Comparison of ENCODE assay signal across 11 mouse cellular contexts in genomic region chr10:77634452-77635231, GRCm38 (mm10). TPM values are rescaled to one million over a fixed set of nuclear protein-coding genes. Genes with fewer than 3 reads are reported as not detected.
DNase-seq lines count a peak whose midpoint lies in the region; ATAC-seq lines count a peak whose summit lies in the region.
"Had no signal": no experiment of that assay in that cellular context is flagged by ENCODE, and none has a peak within 500 bp of the region (broad histone marks: within the 10 kb centered on the region; RNA-seq: fewer than 3 reads in every experiment).

No protein-coding gene starts in this region.

- ATAC-seq in embryonic facial prominence, embryonic 12.5 days (ENCODE audit: insufficient number of reproducible peaks, insufficient read depth, low FRiP score, low TSS enrichment): no peak
- ATAC-seq in midbrain, embryonic 13.5 days: no peak
- peak; percentile 78; the same call in 1 of the 2 replicates for ATAC-seq in hindbrain, embryonic 15.5 days (ENCODE audit: low FRiP score, low read depth)
- ATAC-seq in stomach, embryonic 15.5 days (ENCODE audit: insufficient read depth, low FRiP score, low read depth): no peak; the same call in 1 of the 2 replicates
- no peak for ATAC-seq in CD4-positive, CD25-positive, alpha-beta regulatory T cell, adult 4 months

- WGBS in embryonic facial prominence, embryonic 12.5 days: 75% methylated on average over 13 of the region's 13 CpGs
- 83% methylated on average over 13 of the region's 13 CpGs for WGBS in embryonic facial prominence, embryonic 10.5 days
- WGBS in midbrain, embryonic 13.5 days: 58% methylated on average over 13 of the region's 13 CpGs
- WGBS in midbrain, embryonic 10.5 days: 83% methylated on average over 13 of the region's 13 CpGs
- WGBS in hindbrain, embryonic 15.5 days: 44% methylated on average over 13 of the region's 13 CpGs
- WGBS in stomach, embryonic 15.5 days: 55% methylated on average over 13 of the region's 13 CpGs

- H3K9me3 ChIP-seq in embryonic facial prominence, embryonic 12.5 days: no peaks in the 10 kb centered on the region
- no peaks in the 10 kb centered on the region for H3K9me3 ChIP-seq in embryonic facial prominence, embryonic 10.5 days
- H3K9me3 ChIP-seq in midbrain, embryonic 13.5 days: no peaks in the 10 kb centered on the region
- H3K9me3 ChIP-seq in midbrain, embryonic 10.5 days (replicated peaks): no peaks in the 10 kb centered on the region
- no peaks in the 10 kb centered on the region for H3K9me3 ChIP-seq in hindbrain, embryonic 15.5 days
- H3K9me3 ChIP-seq in stomach, embryonic 15.5 days: no peaks in the 10 kb centered on the region

- H3K27ac ChIP-seq in embryonic facial prominence, embryonic 12.5 days: 0 out of 2 replicates have a peak overlapping the region, but pooled peaks have one; percentile 36
- no peak overlapping the region for H3K27ac ChIP-seq in embryonic facial prominence, embryonic 10.5 days (replicated peaks)
- H3K27ac ChIP-seq in midbrain, embryonic 13.5 days: no peak overlapping the region
- no peak overlapping the region for H3K27ac ChIP-seq in midbrain, embryonic 10.5 days (replicated peaks)
- no peak overlapping the region for H3K27ac ChIP-seq in hindbrain, embryonic 15.5 days (replicated peaks)
- peak overlapping the region; percentile 17; the same call in 1 of the 2 replicates for H3K27ac ChIP-seq in stomach, embryonic 15.5 days

- H3K9ac ChIP-seq in embryonic facial prominence, embryonic 12.5 days: no peak overlapping the region
- H3K9ac ChIP-seq in midbrain, embryonic 13.5 days (replicated peaks): peak overlapping the region; percentile 28; the same call in 1 of the 2 replicates
- no peak overlapping the region for H3K9ac ChIP-seq in hindbrain, embryonic 15.5 days
- H3K9ac ChIP-seq in stomach, embryonic 15.5 days: no peak overlapping the region

- no peaks in the 10 kb centered on the region for H3K4me1 ChIP-seq in embryonic facial prominence, embryonic 12.5 days
- no peaks in the 10 kb centered on the region for H3K4me1 ChIP-seq in embryonic facial prominence, embryonic 10.5 days
- H3K4me1 ChIP-seq in midbrain, embryonic 13.5 days (replicated peaks): peaks cover 23% of the 10 kb centered on the region
- H3K4me1 ChIP-seq in midbrain, embryonic 10.5 days: peaks cover 10% of the 10 kb centered on the region; the same call in 1 of the 2 replicates
- H3K4me1 ChIP-seq in hindbrain, embryonic 15.5 days (replicated peaks): peaks cover 15% of the 10 kb centered on the region
- peaks cover 14% of the 10 kb centered on the region; the same call in 1 of the 2 replicates for H3K4me1 ChIP-seq in stomach, embryonic 15.5 days

- DNase-seq in embryonic facial prominence, embryonic 10.5 days (ENCODE audit: low spot score): no peak
- no peak for DNase-seq in midbrain, embryonic 10.5 days (ENCODE audit: low spot score)
- DNase-seq in layer of hippocampus, postnatal 10 days (ENCODE audit: low spot score in 2 of 2): no peak

- no peak overlapping the region for H3K4me3 ChIP-seq in embryonic facial prominence, embryonic 12.5 days
- no peak overlapping the region for H3K4me3 ChIP-seq in embryonic facial prominence, embryonic 10.5 days
- no peak overlapping the region for H3K4me3 ChIP-seq in midbrain, embryonic 13.5 days (replicated peaks)
- H3K4me3 ChIP-seq in midbrain, embryonic 10.5 days: no peak overlapping the region
- H3K4me3 ChIP-seq in hindbrain, embryonic 15.5 days: no peak overlapping the region
- no peak overlapping the region for H3K4me3 ChIP-seq in stomach, embryonic 15.5 days (replicated peaks)

- peaks cover 36% of the 10 kb centered on the region for H3K36me3 ChIP-seq in embryonic facial prominence, embryonic 12.5 days
- peaks cover 87% of the 10 kb centered on the region for H3K36me3 ChIP-seq in embryonic facial prominence, embryonic 10.5 days (replicated peaks)
- H3K36me3 ChIP-seq in midbrain, embryonic 13.5 days: peaks cover 46% of the 10 kb centered on the region
- peaks cover 86% of the 10 kb centered on the region for H3K36me3 ChIP-seq in midbrain, embryonic 10.5 days
- peaks cover 18% of the 10 kb centered on the region for H3K36me3 ChIP-seq in hindbrain, embryonic 15.5 days
- H3K36me3 ChIP-seq in stomach, embryonic 15.5 days: peaks cover 27% of the 10 kb centered on the region

- no peaks in the 10 kb centered on the region for H3K27me3 ChIP-seq in embryonic facial prominence, embryonic 12.5 days
- no peaks in the 10 kb centered on the region for H3K27me3 ChIP-seq in embryonic facial prominence, embryonic 10.5 days (replicated peaks; ENCODE audit: low read depth, poor library complexity, severe bottlenecking)
- H3K27me3 ChIP-seq in midbrain, embryonic 13.5 days: no peaks in the 10 kb centered on the region
- no peaks in the 10 kb centered on the region for H3K27me3 ChIP-seq in midbrain, embryonic 10.5 days (ENCODE audit: low read depth, poor library complexity, severe bottlenecking)
- no peaks in the 10 kb centered on the region for H3K27me3 ChIP-seq in hindbrain, embryonic 15.5 days
- no peaks in the 10 kb centered on the region for H3K27me3 ChIP-seq in stomach, embryonic 15.5 days (replicated peaks)

- H3K4me2 ChIP-seq in embryonic facial prominence, embryonic 12.5 days (replicated peaks): no peak overlapping the region
- H3K4me2 ChIP-seq in midbrain, embryonic 13.5 days (replicated peaks): no peak overlapping the region
- no peak overlapping the region for H3K4me2 ChIP-seq in hindbrain, embryonic 15.5 days
- H3K4me2 ChIP-seq in stomach, embryonic 15.5 days: no peak overlapping the region

RNA-seq across cellular contexts. Expression of gene Ube2g2, which starts 12.6 kb away (rescaled TPM):
- polyA plus RNA-seq in embryonic facial prominence, embryonic 12.5 days (2016; fragmentation: Nextera tagmentation; extraction: Ambion mirVana): 76.7 and 81.7 TPM in 2 replicates
- polyA plus RNA-seq in embryonic facial prominence, embryonic 10.5 days (2016; fragmentation: Nextera tagmentation; extraction: Ambion mirVana): 98.9 and 101 TPM in 2 replicates
- polyA plus RNA-seq in midbrain, embryonic 13.5 days (2015; fragmentation: Nextera tagmentation; extraction: Ambion mirVana): 89.8 and 95.5 TPM in 2 replicates
- polyA plus RNA-seq in midbrain, embryonic 10.5 days (2016; fragmentation: Nextera tagmentation; extraction: Ambion mirVana): 104 and 107 TPM in 2 replicates
- 83.8 and 90.0 TPM in 2 replicates for polyA plus RNA-seq in hindbrain, embryonic 15.5 days (2015; fragmentation: Nextera tagmentation; extraction: Ambion mirVana)
- polyA plus RNA-seq in stomach, embryonic 15.5 days (2015; fragmentation: Nextera tagmentation; extraction: Ambion mirVana): 70.7 and 73.3 TPM in 2 replicates
- 10 to 100 TPM; 42.0 to 65.6 TPM for polyA plus RNA-seq in CD4-positive, CD25-positive, alpha-beta regulatory T cell, adult 4 months (2017; shearing (Covaris generic))
- total RNA-seq in layer of hippocampus, postnatal 10 days (2021): 10 to 100 TPM; 46.6 to 54.3 TPM

RNA-seq across cellular contexts. Expression of gene Gm49325, which starts 28.6 kb away (rescaled TPM):
- 7.0 and 7.1 TPM in 2 replicates for polyA plus RNA-seq in embryonic facial prominence, embryonic 12.5 days (2016; fragmentation: Nextera tagmentation; extraction: Ambion mirVana)
- 1.9 and 8.0 TPM in 2 replicates for polyA plus RNA-seq in embryonic facial prominence, embryonic 10.5 days (2016; fragmentation: Nextera tagmentation; extraction: Ambion mirVana)
- 2.5 TPM in 1 of 2 replicates, not detected in the other for polyA plus RNA-seq in midbrain, embryonic 13.5 days (2015; fragmentation: Nextera tagmentation; extraction: Ambion mirVana)
- polyA plus RNA-seq in midbrain, embryonic 10.5 days (2016; fragmentation: Nextera tagmentation; extraction: Ambion mirVana): 2.2 and 2.4 TPM in 2 replicates
- polyA plus RNA-seq in hindbrain, embryonic 15.5 days (2015; fragmentation: Nextera tagmentation; extraction: Ambion mirVana): 2.9 TPM in 1 of 2 replicates, not detected in the other
- 4.8 TPM in 1 of 2 replicates, not detected in the other for polyA plus RNA-seq in stomach, embryonic 15.5 days (2015; fragmentation: Nextera tagmentation; extraction: Ambion mirVana)
- 1 to 10 TPM in 1 of 2 experiments, not detected in 1; 3.0 TPM for polyA plus RNA-seq in CD4-positive, CD25-positive, alpha-beta regulatory T cell, adult 4 months (2017; shearing (Covaris generic))
- 10 to 100 TPM; 17.9 to 34.8 TPM for total RNA-seq in layer of hippocampus, postnatal 10 days (2021)
- total RNA-seq: megakaryocyte progenitor cell, adult 5-6 weeks had no signal
- polyA plus RNA-seq: cortical plate, adult 2 months; gonadal fat pad, adult 2 months had no signal

RNA-seq across cellular contexts. Expression of gene Sumo3, which starts 28.7 kb away (rescaled TPM):
- polyA plus RNA-seq in embryonic facial prominence, embryonic 12.5 days (2016; fragmentation: Nextera tagmentation; extraction: Ambion mirVana): 385 and 391 TPM in 2 replicates
- 419 and 445 TPM in 2 replicates for polyA plus RNA-seq in embryonic facial prominence, embryonic 10.5 days (2016; fragmentation: Nextera tagmentation; extraction: Ambion mirVana)
- 302 and 320 TPM in 2 replicates for polyA plus RNA-seq in midbrain, embryonic 13.5 days (2015; fragmentation: Nextera tagmentation; extraction: Ambion mirVana)
- 403 and 425 TPM in 2 replicates for polyA plus RNA-seq in midbrain, embryonic 10.5 days (2016; fragmentation: Nextera tagmentation; extraction: Ambion mirVana)
- polyA plus RNA-seq in hindbrain, embryonic 15.5 days (2015; fragmentation: Nextera tagmentation; extraction: Ambion mirVana): 282 and 283 TPM in 2 replicates
- 324 and 334 TPM in 2 replicates for polyA plus RNA-seq in stomach, embryonic 15.5 days (2015; fragmentation: Nextera tagmentation; extraction: Ambion mirVana)
- 100 to 1,000 TPM in 1 of 2 experiments, 10 to 100 TPM in 1; 96.6 to 109 TPM for polyA plus RNA-seq in CD4-positive, CD25-positive, alpha-beta regulatory T cell, adult 4 months (2017; shearing (Covaris generic))
- total RNA-seq in layer of hippocampus, postnatal 10 days (2021): 100 to 1,000 TPM; 129 to 156 TPM

RNA-seq across cellular contexts. Expression of gene Tspear, which starts 51.7 kb away (rescaled TPM):
- 0.32 and 0.69 TPM in 2 replicates for polyA plus RNA-seq in embryonic facial prominence, embryonic 12.5 days (2016; fragmentation: Nextera tagmentation; extraction: Ambion mirVana)
- 0.97 and 1.2 TPM in 2 replicates for polyA plus RNA-seq in embryonic facial prominence, embryonic 10.5 days (2016; fragmentation: Nextera tagmentation; extraction: Ambion mirVana)
- polyA plus RNA-seq in midbrain, embryonic 13.5 days (2015; fragmentation: Nextera tagmentation; extraction: Ambion mirVana): 0.67 and 1.2 TPM in 2 replicates
- polyA plus RNA-seq in midbrain, embryonic 10.5 days (2016; fragmentation: Nextera tagmentation; extraction: Ambion mirVana): 0.84 and 0.97 TPM in 2 replicates
- polyA plus RNA-seq in hindbrain, embryonic 15.5 days (2015; fragmentation: Nextera tagmentation; extraction: Ambion mirVana): 0.99 and 1.3 TPM in 2 replicates
- 0.85 and 1.0 TPM in 2 replicates for polyA plus RNA-seq in stomach, embryonic 15.5 days (2015; fragmentation: Nextera tagmentation; extraction: Ambion mirVana)
- polyA plus RNA-seq in CD4-positive, CD25-positive, alpha-beta regulatory T cell, adult 4 months (2017; shearing (Covaris generic)): 1 to 10 TPM in 1 of 2 experiments, under 1 TPM in 1; 0.31 to 1.4 TPM
- not detected for total RNA-seq in layer of hippocampus, postnatal 10 days (2021)

RNA-seq across cellular contexts. Expression of gene Pttg1ip, which starts 53.1 kb away (rescaled TPM):
- 92.5 and 94.4 TPM in 2 replicates for polyA plus RNA-seq in embryonic facial prominence, embryonic 12.5 days (2016; fragmentation: Nextera tagmentation; extraction: Ambion mirVana)
- 65.6 and 71.0 TPM in 2 replicates for polyA plus RNA-seq in embryonic facial prominence, embryonic 10.5 days (2016; fragmentation: Nextera tagmentation; extraction: Ambion mirVana)
- polyA plus RNA-seq in midbrain, embryonic 13.5 days (2015; fragmentation: Nextera tagmentation; extraction: Ambion mirVana): 57.5 and 59.0 TPM in 2 replicates
- polyA plus RNA-seq in midbrain, embryonic 10.5 days (2016; fragmentation: Nextera tagmentation; extraction: Ambion mirVana): 67.0 and 69.9 TPM in 2 replicates
- polyA plus RNA-seq in hindbrain, embryonic 15.5 days (2015; fragmentation: Nextera tagmentation; extraction: Ambion mirVana): 75.2 and 81.7 TPM in 2 replicates
- 174 and 178 TPM in 2 replicates for polyA plus RNA-seq in stomach, embryonic 15.5 days (2015; fragmentation: Nextera tagmentation; extraction: Ambion mirVana)
- 100 to 1,000 TPM; 107 to 179 TPM for polyA plus RNA-seq in CD4-positive, CD25-positive, alpha-beta regulatory T cell, adult 4 months (2017; shearing (Covaris generic))
- total RNA-seq in layer of hippocampus, postnatal 10 days (2021): 10 to 100 TPM; 71.6 to 82.0 TPM

Comparison
In these comparisons a context has a peak if more than half of its experiments do, and no peak if none do; other contexts are left out.
1. H3K27ac ChIP-seq: peak in embryonic facial prominence, embryonic 12.5 days (single experiment) and stomach, embryonic 15.5 days (single experiment); none in embryonic facial prominence, embryonic 10.5 days (single experiment), midbrain, embryonic 13.5 days (single experiment), midbrain, embryonic 10.5 days (single experiment) and hindbrain, embryonic 15.5 days (single experiment).